Mouse (Mus musculus) right cerebral cortex, postnatal 36 days (tissue): ENCODE measurements around the gene 4930503B20Rik.

Source experiments
- DNase-seq, 2 experiments: peaks; one replicate each; pipeline ENCODE4 v3.0.0; 2022; ENCODE audit warnings: low spot score in 2 of 2, mixed read lengths in 1 of 2

Gene 4930503B20Rik

GRCm38 (mm10) chr3:146599198-146599900, 51.8 kb downstream of the 4930503B20Rik start:
- DNase-seq: no peak

- DNase-seq: peak; percentile 20 to 53
Measured at GRCm38 (mm10) chr3:146598411-146598810, 52.7 kb downstream of the 4930503B20Rik start.

- no peak for DNase-seq
Measured at GRCm38 (mm10) chr3:146596864-146597263, 54.3 kb downstream of the 4930503B20Rik start.

GRCm38 (mm10) chr3:146596387-146596786, 54.7 kb downstream of the 4930503B20Rik start:
- DNase-seq: no peak

- no peak for DNase-seq
Measured at GRCm38 (mm10) chr3:146595440-146595839, 55.7 kb downstream of the 4930503B20Rik start.
